Mouse (Mus musculus) hematopoietic multipotent progenitor cell, adult 10-12 weeks (in vitro differentiated cells): ENCODE data around the gene Prr19. TPM values are rescaled to one million over a fixed set of nuclear protein-coding genes. Genes with fewer than 3 reads are reported as not detected.

ENCODE experiments used
- polyA plus RNA-seq: library from polyadenylated mRNA; stranded (reverse); fragments of >175 nt; gene quantifications from 2 replicates; pipeline ENCODE4 v1.2.3, GENCODE M21; 2012; ENCODE audit warnings: low replicate concordance

The Prr19 gene
- polyA plus RNA-seq = 0.18 TPM in 1 of 2 replicates, not detected in the other

DNA sequence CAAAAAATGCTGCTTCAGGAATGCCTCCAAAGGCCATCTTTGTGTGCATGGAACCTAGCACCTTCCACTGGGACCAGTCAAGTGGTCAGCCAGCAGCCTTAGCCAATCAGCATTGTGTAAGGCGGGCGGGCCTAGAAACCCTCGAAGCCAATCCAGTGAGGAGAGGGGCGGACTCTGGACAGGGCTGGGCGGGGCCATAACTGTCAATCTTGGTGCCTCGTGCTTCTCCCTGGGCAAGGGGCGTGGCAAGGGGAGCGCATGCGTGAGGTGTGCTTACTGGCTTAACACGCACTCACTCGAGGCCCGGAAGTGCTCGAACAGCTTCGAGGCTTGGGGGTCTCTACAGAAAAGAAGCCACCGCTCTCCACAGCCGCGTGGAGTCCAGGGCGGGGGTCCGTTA lies at the start of gene Prr19:
Gene Prr19 (plus strand): TSS at position 349 of the 400 bp plus-strand sequence.

DNA sequence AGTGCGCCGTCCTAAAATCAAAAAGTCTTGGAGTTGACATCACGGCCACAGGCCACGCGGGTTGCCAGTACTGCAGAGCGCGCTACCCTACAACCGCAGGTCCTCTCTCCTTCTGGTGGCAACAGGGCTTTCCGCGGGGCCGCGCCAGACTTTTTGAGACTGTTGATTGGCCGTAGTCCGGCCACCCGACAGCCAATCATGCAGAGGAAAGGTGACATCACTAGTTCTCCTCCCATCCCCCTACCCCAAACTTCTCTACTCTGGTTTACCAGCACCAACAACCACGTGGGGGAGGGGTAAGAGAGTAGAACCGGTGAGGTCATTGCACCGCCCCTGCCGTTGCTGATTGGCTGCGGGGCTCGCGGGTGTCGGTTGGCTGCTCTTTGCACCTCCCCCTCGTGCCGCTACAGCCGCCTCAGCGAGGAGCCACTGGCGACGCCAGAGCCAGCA lies 33.9 kb upstream of the Prr19 start, which contains the start of gene Cic:
Gene Cic (plus strand): TSS at position 404 of the 450 bp plus-strand sequence.

DNA sequence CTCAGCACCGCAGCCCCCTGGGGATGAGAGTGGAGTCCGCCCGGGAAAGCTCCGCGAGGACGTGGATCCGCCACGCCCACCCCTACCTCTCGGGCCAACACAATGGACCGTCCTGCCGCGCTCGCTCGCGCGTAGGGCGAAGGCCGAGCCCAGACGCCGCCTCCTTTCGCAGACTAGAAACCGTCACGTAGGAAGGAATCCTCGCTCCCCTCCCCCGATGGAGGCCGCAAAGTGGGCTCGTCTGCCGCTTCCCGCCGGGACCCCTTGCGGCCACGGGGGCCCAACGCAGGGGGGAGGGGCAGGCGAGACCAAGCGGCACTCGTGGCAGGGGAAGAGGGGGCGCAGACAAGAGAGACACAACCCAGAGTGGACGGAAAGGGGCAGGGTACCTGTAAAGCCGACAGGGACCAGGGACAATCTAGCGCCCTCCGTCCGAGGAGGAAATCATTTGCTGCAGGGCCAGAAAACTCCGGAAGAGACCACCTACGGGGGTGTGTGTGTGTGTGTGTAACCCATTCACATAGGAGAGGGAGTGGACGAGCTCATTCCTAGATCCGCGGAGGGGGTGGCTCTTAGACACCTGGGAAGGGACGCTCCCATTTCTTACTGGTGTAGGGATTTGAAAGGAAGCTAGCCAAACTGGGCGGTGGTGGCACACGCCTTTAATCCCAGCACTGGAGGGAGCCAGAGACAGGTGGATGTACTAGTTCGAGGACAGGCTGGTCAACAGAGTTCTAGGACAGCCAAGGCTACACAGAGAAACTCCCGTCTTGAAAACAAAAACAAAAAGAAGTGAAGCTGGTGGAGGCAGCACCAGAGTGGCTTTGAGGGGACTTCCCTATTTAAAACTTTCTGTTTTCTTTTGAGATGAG lies 3.5 kb upstream of the Prr19 start, which contains the start of gene Pafah1b3:
Gene Pafah1b3 (minus strand): TSS at position 533 of the 872 bp plus-strand sequence.

DNA sequence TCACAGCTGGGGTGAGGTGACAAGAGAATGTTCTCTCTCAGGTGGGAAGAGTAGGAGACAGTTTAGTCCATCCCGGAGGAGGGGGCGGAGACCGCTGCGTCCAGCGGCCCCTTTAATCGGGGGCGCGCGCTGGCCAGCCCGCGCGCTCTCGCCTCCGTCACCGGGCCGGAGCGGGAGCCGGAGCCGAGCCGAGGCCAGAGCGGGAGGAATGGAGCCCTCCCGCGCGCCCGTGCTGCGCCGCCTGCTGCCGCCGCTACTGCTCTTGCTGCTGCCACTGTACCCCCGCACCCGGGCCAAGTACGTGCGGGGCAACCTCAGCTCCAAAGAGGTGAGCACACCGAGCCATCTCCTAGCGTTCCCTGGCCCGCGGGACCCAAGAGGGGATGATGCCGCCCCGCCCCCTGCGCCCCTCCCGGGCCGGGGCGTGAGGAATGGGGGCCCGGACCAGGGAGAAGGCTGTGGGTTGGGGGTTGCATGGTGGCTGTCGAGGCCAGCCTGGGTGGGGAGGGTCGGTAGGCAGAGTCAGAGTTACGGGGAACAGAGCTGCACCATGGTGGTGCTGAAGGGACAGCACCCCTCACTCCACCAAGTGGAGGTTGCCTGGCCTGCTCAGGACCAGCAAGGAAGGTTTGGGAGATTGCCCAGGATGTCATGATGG lies 4.9 kb downstream of the Prr19 start, which contains the start of gene Tmem145:
Gene Tmem145 (plus strand): TSS at position 151 of the 658 bp plus-strand sequence.

DNA sequence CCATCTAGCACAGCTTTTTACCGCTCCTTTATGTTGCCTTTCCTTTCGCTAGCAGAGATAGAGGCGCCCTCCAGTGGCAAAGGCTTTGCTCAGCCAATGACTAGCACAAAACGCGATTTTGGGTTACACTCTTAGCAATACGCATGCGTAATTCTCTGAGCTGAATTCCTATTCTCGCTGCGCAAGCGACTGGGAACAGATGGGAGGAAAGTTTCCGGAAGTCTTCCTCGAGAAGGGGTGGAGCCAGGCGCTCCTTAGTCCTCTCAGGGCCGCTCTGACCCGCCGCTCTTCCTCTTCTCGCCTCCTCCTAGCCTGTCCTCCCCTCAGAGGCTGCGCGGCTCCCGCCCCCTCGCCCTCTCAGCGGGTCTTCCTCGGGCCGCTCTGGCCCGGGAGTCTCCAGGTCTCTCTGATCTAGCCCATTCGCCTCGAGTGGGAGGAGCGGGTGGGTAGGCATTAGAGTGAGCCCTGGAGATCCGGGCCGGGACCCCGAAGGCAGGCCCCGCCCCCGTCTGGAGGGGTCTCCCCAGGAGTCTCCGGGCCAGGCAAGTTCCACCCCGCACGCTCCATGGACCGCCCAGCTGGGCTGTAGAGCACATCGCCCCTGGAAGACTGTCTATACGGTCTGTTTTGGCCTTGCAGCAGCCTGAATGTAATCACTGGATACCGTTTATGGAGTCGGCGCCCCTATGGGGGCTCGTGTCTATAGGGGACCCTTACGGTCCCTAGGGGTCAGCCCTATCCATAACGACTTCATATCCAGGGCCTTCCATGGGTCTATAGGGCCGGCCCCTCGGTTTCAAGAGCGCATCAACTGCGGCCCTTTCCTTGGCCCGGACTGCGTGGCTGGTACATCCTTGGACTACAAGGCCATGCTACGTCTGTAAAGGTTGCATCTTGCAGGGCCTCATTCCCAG lies 15.6 kb downstream of the Prr19 start, which contains the start of gene Megf8:
Gene Megf8 (plus strand): TSS at position 633 of the 914 bp plus-strand sequence.

Other genes with a start within 250 kb of the Prr19 start
- gene Grik5, start 229.1 kb upstream of the Prr19 start, polyA plus RNA-seq = 7.5 and 16.2 TPM in 2 replicates
- gene Zfp574, start 228.8 kb upstream of the Prr19 start, polyA plus RNA-seq = 46.0 and 87.0 TPM in 2 replicates
- gene Pou2f2, start 121.7 kb upstream of the Prr19 start, polyA plus RNA-seq = 393 and 487 TPM in 2 replicates
- gene Dedd2, start 80.8 kb upstream of the Prr19 start, polyA plus RNA-seq = 86.8 and 170 TPM in 2 replicates
- 19.3 and 28.6 TPM in 2 replicates for gene Zfp526, start 80.0 kb upstream of the Prr19 start, polyA plus RNA-seq
- gene Gsk3a, start 63.6 kb upstream of the Prr19 start, polyA plus RNA-seq = 120 and 195 TPM in 2 replicates
- 56.1 and 93.1 TPM in 2 replicates for gene Erf, start 50.6 kb upstream of the Prr19 start, polyA plus RNA-seq
- gene Cic, start 33.7 kb upstream of the Prr19 start, polyA plus RNA-seq = 539 and 737 TPM in 2 replicates
- 45.5 and 59.6 TPM in 2 replicates for gene Pafah1b3, start 3.4 kb upstream of the Prr19 start, polyA plus RNA-seq
- gene Tmem145, start 4.7 kb downstream of the Prr19 start, polyA plus RNA-seq = 0.31 TPM in 1 of 2 replicates, not detected in the other
- gene Megf8, start 15.8 kb downstream of the Prr19 start, polyA plus RNA-seq = 3.7 and 7.4 TPM in 2 replicates
- not detected in 2 replicates for gene Cnfn, start 68.3 kb downstream of the Prr19 start, polyA plus RNA-seq
- gene Lipe, start 97.3 kb downstream of the Prr19 start, polyA plus RNA-seq = 34.3 and 37.0 TPM in 2 replicates
- gene Cxcl17, start 111.5 kb downstream of the Prr19 start, polyA plus RNA-seq = not detected in 2 replicates
- 8.1 and 11.4 TPM in 2 replicates for gene Ceacam1, start 176.2 kb downstream of the Prr19 start, polyA plus RNA-seq
- 0.55 and 0.71 TPM in 2 replicates for gene Ceacam2, start 238.4 kb downstream of the Prr19 start, polyA plus RNA-seq